Comparison of ENCODE assay signal across 8 mouse cellular contexts in the genomic region with DNA sequence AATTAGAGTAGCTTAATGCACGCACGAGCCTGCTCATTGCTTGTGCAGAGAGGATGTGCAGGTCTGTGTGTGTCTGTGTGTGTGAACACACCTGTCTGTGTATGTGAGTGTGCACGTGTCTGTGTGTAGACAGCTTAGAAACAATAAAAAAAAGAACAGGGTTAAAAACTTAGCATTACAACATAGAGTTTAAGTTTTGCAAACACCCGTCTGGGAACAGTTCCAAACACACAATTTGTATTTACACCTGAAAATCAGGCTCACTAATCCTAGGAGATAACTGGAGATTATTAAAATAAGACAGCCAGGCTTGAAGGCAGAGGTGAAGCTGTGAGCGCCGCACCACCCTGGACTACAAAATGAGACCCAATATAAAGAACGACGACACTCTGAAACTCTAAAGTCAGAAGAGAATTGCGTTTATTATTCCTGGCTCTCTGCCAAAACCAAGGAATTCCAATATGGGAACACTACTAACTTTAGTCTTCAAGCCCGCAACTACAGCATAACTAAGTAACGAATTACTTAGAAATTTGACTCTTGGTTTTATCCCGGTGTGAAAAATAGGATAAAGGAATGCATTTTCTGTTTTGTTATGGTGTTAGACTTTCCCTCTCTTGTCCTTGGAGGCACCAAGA. TPM values are rescaled to one million over a fixed set of nuclear protein-coding genes. Genes with fewer than 3 reads are reported as not detected.
A peak's percentile ranks its signal among the peaks of the same experiment; 100 is the strongest.
DNase-seq lines count a peak whose midpoint lies in the region; ATAC-seq and TF ChIP-seq lines count a peak whose summit lies in the region.

No protein-coding gene starts in this region.

- intact Hi-C loops in left cerebral cortex, postnatal 4 days (cut with DNase I), result no loop called here
- intact Hi-C loops in left cerebral cortex, postnatal 25 days (cut with DNase I), result no loop called here

- no peak for TF ChIP-seq CTCF in bone marrow macrophage, adult 2 months (IDR thresholded peaks at IDR 0.05; ENCODE audit: low read depth, low read length)

- 53% methylated on average over 12 of the region's 12 CpGs for WGBS in hindbrain, embryonic 11.5 days
- 42% methylated on average over 12 of the region's 12 CpGs for WGBS in midbrain, embryonic 12.5 days

- H3K4me1 ChIP-seq in bone marrow macrophage, adult 2 months (ENCODE audit: control insufficient read depth, insufficient read depth, low read length), result peaks cover 7% of the 10 kb centered on the region
- no peaks in the 10 kb centered on the region for H3K4me1 ChIP-seq in hindbrain, embryonic 11.5 days (replicated peaks; ENCODE audit: control insufficient read depth, insufficient read depth, low read length)
- peaks cover 11% of the 10 kb centered on the region for H3K4me1 ChIP-seq in midbrain, embryonic 12.5 days

- no peak for TF ChIP-seq POLR2A in bone marrow macrophage, adult 2 months (IDR thresholded peaks at IDR 0.05; ENCODE audit: borderline replicate concordance, low read depth, low read length)

- H3K9ac ChIP-seq in hindbrain, embryonic 11.5 days (ENCODE audit: low read depth, low read length), result no peak overlapping the region
- H3K9ac ChIP-seq in midbrain, embryonic 12.5 days (replicated peaks), result peak overlapping the region; percentile 70; the same call in 1 of the 2 replicates

- no peaks in the 10 kb centered on the region for H3K27me3 ChIP-seq in hindbrain, embryonic 11.5 days (ENCODE audit: control insufficient read depth, insufficient read depth, low read length)
- H3K27me3 ChIP-seq in midbrain, embryonic 12.5 days, result no peaks in the 10 kb centered on the region

- no peak overlapping the region for H3K27ac ChIP-seq in bone marrow macrophage, adult 2 months (ENCODE audit: insufficient read depth, low read depth, low read length)
- no peak overlapping the region for H3K27ac ChIP-seq in hindbrain, embryonic 11.5 days (ENCODE audit: low read depth, low read length)
- H3K27ac ChIP-seq in midbrain, embryonic 12.5 days (replicated peaks), result no peak overlapping the region

- H3K4me2 ChIP-seq in hindbrain, embryonic 11.5 days (replicated peaks; ENCODE audit: low read depth, low read length), result peak overlapping the region; percentile 60; the same call in 1 of the 2 replicates
- peak overlapping the region; percentile 64 for H3K4me2 ChIP-seq in midbrain, embryonic 12.5 days (replicated peaks)

- no peak for ATAC-seq in hindbrain, embryonic 11.5 days (ENCODE audit: low FRiP score)
- no peak for ATAC-seq in midbrain, embryonic 12.5 days (ENCODE audit: low FRiP score, low read depth)

- peak overlapping the region; percentile 90 for H3K4me3 ChIP-seq in bone marrow macrophage, adult 2 months (ENCODE audit: insufficient read depth, low read length)
- peak overlapping the region; percentile 69 for H3K4me3 ChIP-seq in hindbrain, embryonic 11.5 days (ENCODE audit: low read depth, low read length)
- H3K4me3 ChIP-seq in midbrain, embryonic 12.5 days, result peak overlapping the region; percentile 78

- peak; percentile 53 for DNase-seq in kidney, adult 9 months
- DNase-seq in kidney, postnatal 4 days, result no peak
- peak; percentile 46 for DNase-seq in hindbrain, embryonic 11.5 days (ENCODE audit: low spot score)
- no peak for DNase-seq in left cerebral cortex, postnatal 4 days
- no peak for DNase-seq in left cerebral cortex, postnatal 25 days (ENCODE audit: low spot score in 2 of 2)
- DNase-seq in layer of hippocampus, adult 8-10 months (ENCODE audit: low spot score in 2 of 2), result no peak

- H3K9me3 ChIP-seq in hindbrain, embryonic 11.5 days (ENCODE audit: control insufficient read depth, low read length), result no peaks in the 10 kb centered on the region
- H3K9me3 ChIP-seq in midbrain, embryonic 12.5 days, result no peaks in the 10 kb centered on the region

- no peaks in the 10 kb centered on the region for H3K36me3 ChIP-seq in hindbrain, embryonic 11.5 days (ENCODE audit: control insufficient read depth, insufficient read depth, low read length)
- peaks cover 7% of the 10 kb centered on the region; the same call in 1 of the 2 replicates for H3K36me3 ChIP-seq in midbrain, embryonic 12.5 days

RNA-seq across cellular contexts. Expression of a gene that starts 1.3 kb away (rescaled TPM):
- 78.7 and 90.3 TPM in 2 replicates for polyA plus RNA-seq in bone marrow macrophage, adult 2 months (2012; ENCODE audit: insufficient read depth, insufficient read length, missing spikeins)
- 55.0 and 63.6 TPM in 2 replicates for polyA plus RNA-seq in hindbrain, embryonic 11.5 days (2014; fragmentation: Nextera tagmentation; extraction: Ambion mirVana)
- polyA plus RNA-seq in midbrain, embryonic 12.5 days (2016; fragmentation: Nextera tagmentation; extraction: Ambion mirVana), result 54.6 and 55.0 TPM in 2 replicates
- 10 to 100 TPM; 29.5 to 33.9 TPM for total RNA-seq in left cerebral cortex, postnatal 4 days (2021)
- total RNA-seq in left cerebral cortex, postnatal 25 days (2021), result 10 to 100 TPM; 39.9 to 46.3 TPM
- total RNA-seq in layer of hippocampus, adult 8-10 months (2022), result 10 to 100 TPM; 42.0 to 60.0 (median 46.9) TPM

RNA-seq across cellular contexts. Expression of a gene that starts 30.1 kb away (rescaled TPM):
- polyA plus RNA-seq in bone marrow macrophage, adult 2 months (2012; ENCODE audit: insufficient read depth, insufficient read length, missing spikeins), result not detected in 2 replicates
- polyA plus RNA-seq in hindbrain, embryonic 11.5 days (2014; fragmentation: Nextera tagmentation; extraction: Ambion mirVana), result 6.2 and 8.1 TPM in 2 replicates
- polyA plus RNA-seq in midbrain, embryonic 12.5 days (2016; fragmentation: Nextera tagmentation; extraction: Ambion mirVana), result 5.8 and 6.1 TPM in 2 replicates
- total RNA-seq in left cerebral cortex, postnatal 4 days (2021), result 10 to 100 TPM; 18.9 to 23.0 TPM
- 10 to 100 TPM in 1 of 2 experiments, 1 to 10 TPM in 1; 8.7 to 10.3 TPM for total RNA-seq in left cerebral cortex, postnatal 25 days (2021)
- 10 to 100 TPM; 28.3 to 56.4 (median 43.1) TPM for total RNA-seq in layer of hippocampus, adult 8-10 months (2022)

RNA-seq across cellular contexts. Expression of a gene that starts 30.3 kb away (rescaled TPM):
- polyA plus RNA-seq in bone marrow macrophage, adult 2 months (2012; ENCODE audit: insufficient read depth, insufficient read length, missing spikeins), result 46.5 and 53.2 TPM in 2 replicates
- polyA plus RNA-seq in hindbrain, embryonic 11.5 days (2014; fragmentation: Nextera tagmentation; extraction: Ambion mirVana), result 41.8 and 43.6 TPM in 2 replicates
- 38.4 and 38.6 TPM in 2 replicates for polyA plus RNA-seq in midbrain, embryonic 12.5 days (2016; fragmentation: Nextera tagmentation; extraction: Ambion mirVana)
- 10 to 100 TPM; 57.7 to 64.1 TPM for total RNA-seq in left cerebral cortex, postnatal 4 days (2021)
- total RNA-seq in left cerebral cortex, postnatal 25 days (2021), result 10 to 100 TPM; 64.9 TPM
- total RNA-seq in layer of hippocampus, adult 8-10 months (2022), result 10 to 100 TPM; 67.7 to 75.4 (median 69.2) TPM

RNA-seq across cellular contexts. Expression of a gene that starts 37.2 kb away (rescaled TPM):
- polyA plus RNA-seq in bone marrow macrophage, adult 2 months (2012; ENCODE audit: insufficient read depth, insufficient read length, missing spikeins), result not detected in 2 replicates
- polyA plus RNA-seq in hindbrain, embryonic 11.5 days (2014; fragmentation: Nextera tagmentation; extraction: Ambion mirVana), result 0.05 and 0.08 TPM in 2 replicates
- 0.07 and 0.14 TPM in 2 replicates for polyA plus RNA-seq in midbrain, embryonic 12.5 days (2016; fragmentation: Nextera tagmentation; extraction: Ambion mirVana)
- under 1 TPM; 0.64 to 0.97 TPM for total RNA-seq in left cerebral cortex, postnatal 4 days (2021)
- under 1 TPM; 0.25 to 0.50 TPM for total RNA-seq in left cerebral cortex, postnatal 25 days (2021)
- under 1 TPM in 3 of 4 experiments, not detected in 1; 0.25 to 0.43 (median 0.40) TPM for total RNA-seq in layer of hippocampus, adult 8-10 months (2022)

Comparison
In these comparisons a context has a peak if more than half of its experiments do, and no peak if none do; other contexts are left out.
1. DNase-seq: peak in kidney, adult 9 months (single experiment) and hindbrain, embryonic 11.5 days (single experiment); none in kidney, postnatal 4 days (0 of 2), left cerebral cortex, postnatal 4 days (single experiment), left cerebral cortex, postnatal 25 days (0 of 2) and layer of hippocampus, adult 8-10 months (0 of 2).
2. Peak in every context shown above with its lines, with median percentiles within 50 percentile points of each other: H3K4me3 ChIP-seq.